Mouse (Mus musculus) midbrain, embryonic 16.5 days (tissue): ENCODE results near the gene Knl1. TPM values are rescaled to one million over a fixed set of nuclear protein-coding genes. Genes with fewer than 3 reads are reported as not detected.

Experiments
- ATAC-seq: fragments of 200-750 bp; cut with Nextera tagmentation; 2 replicates; pipeline ENCODE4 v1.8.0; 2017; ENCODE audit warnings: moderate TSS enrichment
- H3K27ac ChIP-seq: fragments of 300-500 bp; sonication (generic); 2 replicates; pipeline ENCODE4 v1.5.1; 2014; ENCODE audit warnings: mild to moderate bottlenecking, low read length, mixed read lengths
- H3K27me3 ChIP-seq: fragments of 300-500 bp; sonication (generic); 2 replicates; pipeline ENCODE4 v1.6.1; 2014; ENCODE audit warnings: low read depth, low read length, mixed read lengths; ENCODE audit not compliant: control insufficient read depth, insufficient read depth
- H3K36me3 ChIP-seq: fragments of 300-500 bp; sonication (generic); 2 replicates; pipeline ENCODE4 v1.6.1; 2014; ENCODE audit warnings: mild to moderate bottlenecking, low read length, moderate library complexity, mixed read lengths; ENCODE audit not compliant: control insufficient read depth, insufficient read depth
- H3K4me1 ChIP-seq: fragments of 300-500 bp; sonication (generic); 2 replicates; pipeline ENCODE4 v1.6.1; 2014; ENCODE audit warnings: mild to moderate bottlenecking, low read length, mixed read lengths; ENCODE audit not compliant: control insufficient read depth, insufficient read depth
- H3K4me2 ChIP-seq: fragments of 300-500 bp; sonication (generic); 2 replicates; pipeline ENCODE4 v1.6.1; 2014; ENCODE audit warnings: mild to moderate bottlenecking, low read length, mixed read lengths
- H3K4me3 ChIP-seq: fragments of 300-500 bp; sonication (generic); 2 replicates; pipeline ENCODE4 v1.5.1; 2014; ENCODE audit warnings: low read depth, mild to moderate bottlenecking, low read length, moderate library complexity, mixed read lengths
- H3K9ac ChIP-seq: fragments of 300-500 bp; sonication (generic); 2 replicates; pipeline ENCODE4 v1.6.1; 2014; ENCODE audit warnings: low read depth, low read length, mixed read lengths
- H3K9me3 ChIP-seq: fragments of 300-500 bp; sonication (generic); replicated peaks from 2 replicates; pipeline ENCODE4 v1.6.1; 2014; ENCODE audit warnings: mild to moderate bottlenecking, low read length, mixed read lengths; ENCODE audit not compliant: control insufficient read depth, poor library complexity, severe bottlenecking
- WGBS: fragments of 180-500 bp; shearing (Covaris S2); extraction: QIAGEN DNeasy Blood & Tissue Kit; methylation state at CpG from one replicate; pipeline ENCODE4 v1.1.7; 2014; 5-methylcytosine and 5-hydroxymethylcytosine counted together
- polyA plus RNA-seq: library from polyadenylated mRNA; unstranded; fragments of >200 nt; fragmentation: Nextera tagmentation; extraction: Ambion mirVana; gene quantifications from 2 replicates; pipeline ENCODE4 v1.2.1, GENCODE M21; 2015

Knl1 gene
- polyA plus RNA-seq, 1 experiment from 2014 or later: 4.5 TPM

DNA sequence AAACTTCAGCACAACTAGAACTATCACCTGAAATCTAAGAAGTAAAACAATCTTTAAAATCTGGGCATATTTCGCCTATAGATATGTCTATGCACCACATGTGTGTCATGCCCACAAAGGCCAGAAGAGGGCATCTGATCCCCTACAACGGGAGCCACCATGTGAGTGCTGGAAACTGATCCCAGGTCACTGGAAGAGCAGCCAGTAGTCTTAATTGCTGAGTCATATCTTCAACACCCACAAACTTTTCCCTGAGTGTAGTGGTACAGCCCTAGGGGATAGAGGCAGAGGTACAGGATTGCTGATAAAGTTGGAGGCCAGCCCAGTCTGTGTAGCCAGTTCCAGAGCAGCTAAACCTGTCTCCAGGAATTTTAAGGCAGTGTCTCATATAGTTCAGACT, 98.3 kb downstream of the Knl1 start:
- no peak overlapping the region for H3K9ac ChIP-seq
- 92% methylated on average over 2 of the region's 2 CpGs for WGBS
- H3K4me3 ChIP-seq: no peak overlapping the region
- H3K4me1 ChIP-seq: no peaks in the 10 kb centered on the region
- H3K4me2 ChIP-seq: no peak overlapping the region
- no peaks in the 10 kb centered on the region for H3K27me3 ChIP-seq
- no peak for ATAC-seq
- H3K27ac ChIP-seq: no peak overlapping the region
- no peaks in the 10 kb centered on the region for H3K9me3 ChIP-seq
- peaks cover 42% of the 10 kb centered on the region for H3K36me3 ChIP-seq

DNA sequence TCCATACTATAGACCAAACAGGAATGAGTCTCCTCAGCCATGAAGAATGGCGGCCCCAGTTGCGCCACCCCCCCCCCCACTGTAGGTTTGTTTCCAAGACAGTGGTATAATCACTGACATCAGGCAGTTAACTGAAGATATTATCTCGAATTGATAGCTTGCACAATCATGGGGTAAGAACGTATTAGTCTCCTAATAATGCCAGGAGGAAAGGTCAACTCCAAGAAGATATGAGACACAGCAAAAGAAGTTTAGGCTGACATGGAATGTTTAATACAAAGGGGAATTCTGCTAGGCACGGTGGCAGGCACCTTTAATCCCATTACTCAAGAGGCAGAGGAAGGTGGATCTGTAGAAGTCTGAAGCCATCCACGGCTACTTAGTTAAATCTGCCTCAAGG, 99.5 kb downstream of the Knl1 start:
- H3K27ac ChIP-seq: no peak overlapping the region
- H3K4me1 ChIP-seq: no peaks in the 10 kb centered on the region
- no peak for ATAC-seq
- 76% methylated on average over 6 of the region's 6 CpGs for WGBS
- H3K36me3 ChIP-seq: peaks cover 40% of the 10 kb centered on the region
- H3K4me3 ChIP-seq: no peak overlapping the region
- H3K27me3 ChIP-seq: no peaks in the 10 kb centered on the region
- H3K9me3 ChIP-seq: no peaks in the 10 kb centered on the region
- H3K4me2 ChIP-seq: no peak overlapping the region
- H3K9ac ChIP-seq: no peak overlapping the region

GRCm38 (mm10) chr2:119147160-119147678, 100.3 kb downstream of the Knl1 start:
- peaks cover 38% of the 10 kb centered on the region for H3K36me3 ChIP-seq
- no peak overlapping the region for H3K4me3 ChIP-seq
- H3K4me1 ChIP-seq: no peaks in the 10 kb centered on the region
- no peak overlapping the region for H3K4me2 ChIP-seq
- no peak overlapping the region for H3K27ac ChIP-seq
- no peaks in the 10 kb centered on the region for H3K9me3 ChIP-seq
- H3K9ac ChIP-seq: no peak overlapping the region
- no peak for ATAC-seq
- 82% methylated on average over 22 of the region's 22 CpGs for WGBS
- H3K27me3 ChIP-seq: no peaks in the 10 kb centered on the region

DNA sequence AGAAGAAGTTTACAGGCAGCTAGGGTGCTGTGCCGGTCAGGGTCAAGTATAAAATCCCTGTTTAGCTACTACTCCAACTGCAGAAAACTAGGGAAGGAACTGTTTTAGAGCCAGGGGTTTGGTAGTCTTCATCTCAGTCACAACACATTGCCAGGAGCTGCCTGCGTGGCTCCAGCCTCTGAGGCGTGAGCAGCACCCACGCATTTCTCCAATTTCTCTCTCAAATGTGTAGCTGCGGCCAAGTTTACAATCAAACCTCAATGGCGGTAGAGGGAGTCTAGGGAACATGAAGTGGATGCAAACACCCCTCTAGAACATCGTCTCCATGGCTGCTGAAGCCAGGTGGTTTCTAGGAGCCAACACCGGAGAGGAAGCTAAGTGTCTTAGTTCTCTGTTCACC, 100.9 kb downstream of the Knl1 start:
- no peak overlapping the region for H3K27ac ChIP-seq
- no peak overlapping the region for H3K4me2 ChIP-seq
- no peaks in the 10 kb centered on the region for H3K4me1 ChIP-seq
- no peaks in the 10 kb centered on the region for H3K9me3 ChIP-seq
- no peak for ATAC-seq
- WGBS: 93% methylated on average over 8 of the region's 8 CpGs
- H3K4me3 ChIP-seq: no peak overlapping the region
- H3K27me3 ChIP-seq: no peaks in the 10 kb centered on the region
- H3K9ac ChIP-seq: no peak overlapping the region
- peaks cover 36% of the 10 kb centered on the region for H3K36me3 ChIP-seq

GRCm38 (mm10) chr2:119152255-119152654, 105.3 kb downstream of the Knl1 start:
- Histone ChIP-seq H3K4me2 (no peak overlapping the region), H3K4me1 (peaks cover 15% of the 10 kb centered on the region), H3K36me3 (peaks cover 21% of the 10 kb centered on the region), H3K9ac (no peak overlapping the region), H3K27me3 (no peaks in the 10 kb centered on the region), H3K4me3 (no peak overlapping the region), H3K27ac (no peak overlapping the region), H3K9me3 (no peaks in the 10 kb centered on the region)
- WGBS: 89% methylated on average over 6 of the region's 6 CpGs
- ATAC-seq: no peak

GRCm38 (mm10) chr2:119154683-119155082, 107.8 kb downstream of the Knl1 start:
- H3K9me3 ChIP-seq: no peaks in the 10 kb centered on the region
- 98% methylated on average over 2 of the region's 2 CpGs for WGBS
- no peak overlapping the region for H3K9ac ChIP-seq
- ATAC-seq: no peak
- H3K4me1 ChIP-seq: peaks cover 19% of the 10 kb centered on the region
- H3K4me2 ChIP-seq: no peak overlapping the region
- H3K4me3 ChIP-seq: no peak overlapping the region
- H3K36me3 ChIP-seq: peaks cover 16% of the 10 kb centered on the region
- no peak overlapping the region for H3K27ac ChIP-seq
- no peaks in the 10 kb centered on the region for H3K27me3 ChIP-seq

Other genes with a start within 250 kb of the Knl1 start
- 13.8 TPM in 2 replicates for gene Knstrn, start 233.1 kb upstream of the Knl1 start, polyA plus RNA-seq
- 38.6 and 46.3 TPM in 2 replicates for gene Ivd, start 185.2 kb upstream of the Knl1 start, polyA plus RNA-seq
- 6.4 and 6.9 TPM in 2 replicates for gene Bahd1, start 146.7 kb upstream of the Knl1 start, polyA plus RNA-seq
- 4.6 and 4.7 TPM in 2 replicates for gene Chst14, start 120.6 kb upstream of the Knl1 start, polyA plus RNA-seq
- gene Ccdc32, start 17.7 kb upstream of the Knl1 start, polyA plus RNA-seq: 40.7 and 44.6 TPM in 2 replicates
- gene Rpusd2, start 12.3 kb upstream of the Knl1 start, polyA plus RNA-seq: 4.1 and 4.5 TPM in 2 replicates
- gene Rad51, start 65.7 kb downstream of the Knl1 start, polyA plus RNA-seq: 5.8 and 7.5 TPM in 2 replicates
- gene Rmdn3, start 109.9 kb downstream of the Knl1 start, polyA plus RNA-seq: 52.4 and 52.9 TPM in 2 replicates
- 7.3 and 9.4 TPM in 2 replicates for gene Gchfr, start 120.7 kb downstream of the Knl1 start, polyA plus RNA-seq
- 1.2 and 1.5 TPM in 2 replicates for gene Gm14137, start 127.4 kb downstream of the Knl1 start, polyA plus RNA-seq
- 62.4 and 62.6 TPM in 2 replicates for gene Zfyve19, start 161.5 kb downstream of the Knl1 start, polyA plus RNA-seq
- 25.9 and 28.5 TPM in 2 replicates for gene Dnajc17, start 161.7 kb downstream of the Knl1 start, polyA plus RNA-seq
- not detected in 2 replicates for gene Ppp1r14d, start 182.8 kb downstream of the Knl1 start, polyA plus RNA-seq
- gene Spint1, start 190.2 kb downstream of the Knl1 start, polyA plus RNA-seq: 0.36 and 0.72 TPM in 2 replicates
- gene Rhov, start 224.2 kb downstream of the Knl1 start, polyA plus RNA-seq: 47.5 and 53.8 TPM in 2 replicates
- gene Vps18, start 241.6 kb downstream of the Knl1 start, polyA plus RNA-seq: 30.2 and 31.7 TPM in 2 replicates